In genomic region chr15:12200021-12200420, GRCm38 (mm10) we compare ENCODE assay signal across 22 mouse cellular contexts. TPM values are rescaled to one million over a fixed set of nuclear protein-coding genes. Genes with fewer than 3 reads are reported as not detected.
A peak's percentile ranks its signal among the peaks of the same experiment; 100 is the strongest.
DNase-seq lines count a peak whose midpoint lies in the region; ATAC-seq and TF ChIP-seq lines count a peak whose summit lies in the region.
"Had no signal": no experiment of that assay in that cellular context is flagged by ENCODE, and none has a peak within 500 bp of the region (broad histone marks: within the 10 kb centered on the region; RNA-seq: fewer than 3 reads in every experiment).

No protein-coding gene starts in this region.

- peaks cover 35% of the 10 kb centered on the region for H3K4me1 ChIP-seq in kidney, adult 2 months (ENCODE audit: control insufficient read depth, insufficient read depth, low read length)
- peaks cover 13% of the 10 kb centered on the region for H3K4me1 ChIP-seq in kidney, postnatal 0 days (replicated peaks; ENCODE audit: insufficient read depth, low read length)
- H3K4me1 ChIP-seq in intestine, postnatal 0 days (replicated peaks; ENCODE audit: control insufficient read depth, insufficient read depth, low read length): no peaks in the 10 kb centered on the region; the same call in 1 of the 2 replicates
- peaks cover 8% of the 10 kb centered on the region for H3K4me1 ChIP-seq in midbrain, embryonic 13.5 days (replicated peaks)

- H3K4me3 ChIP-seq in kidney, adult 2 months (ENCODE audit: insufficient read depth, low read depth, low read length): no peak overlapping the region
- no peak overlapping the region for H3K4me3 ChIP-seq in kidney, postnatal 0 days (replicated peaks; ENCODE audit: low read depth, low read length)
- H3K4me3 ChIP-seq in intestine, postnatal 0 days (ENCODE audit: low read depth, low read length): no peak overlapping the region
- no peak overlapping the region for H3K4me3 ChIP-seq in midbrain, embryonic 13.5 days (replicated peaks)
- H3K4me3 ChIP-seq: embryonic facial prominence, embryonic 13.5 days; forebrain, embryonic 12.5 days; heart, embryonic 13.5 days; hindbrain, embryonic 12.5 days had no signal

- no peak overlapping the region for H3K9ac ChIP-seq in kidney, postnatal 0 days (ENCODE audit: low read depth, low read length)
- no peak overlapping the region for H3K9ac ChIP-seq in intestine, postnatal 0 days (ENCODE audit: low read depth, low read length)
- H3K9ac ChIP-seq in midbrain, embryonic 13.5 days (replicated peaks): no peak overlapping the region
- H3K9ac ChIP-seq: embryonic facial prominence, embryonic 13.5 days; forebrain, embryonic 12.5 days; forebrain, postnatal 0 days; heart, embryonic 13.5 days; hindbrain, embryonic 12.5 days had no signal

- no peaks in the 10 kb centered on the region for H3K27me3 ChIP-seq in kidney, adult 2 months (replicated peaks; ENCODE audit: control insufficient read depth, insufficient read depth, low read length)
- no peaks in the 10 kb centered on the region for H3K27me3 ChIP-seq in kidney, postnatal 0 days (ENCODE audit: insufficient read depth, low read length)
- no peaks in the 10 kb centered on the region for H3K27me3 ChIP-seq in intestine, postnatal 0 days (replicated peaks; ENCODE audit: control insufficient read depth, insufficient read depth, low read length)
- no peaks in the 10 kb centered on the region for H3K27me3 ChIP-seq in midbrain, embryonic 13.5 days
- H3K27me3 ChIP-seq: embryonic facial prominence, embryonic 13.5 days; forebrain, embryonic 12.5 days; heart, embryonic 13.5 days; hindbrain, embryonic 12.5 days had no signal

- no peaks in the 10 kb centered on the region for H3K36me3 ChIP-seq in kidney, adult 2 months (ENCODE audit: control insufficient read depth, insufficient read depth, low read length)
- H3K36me3 ChIP-seq in kidney, postnatal 0 days (ENCODE audit: insufficient read depth, low read length): no peaks in the 10 kb centered on the region
- no peaks in the 10 kb centered on the region for H3K36me3 ChIP-seq in intestine, postnatal 0 days (ENCODE audit: control insufficient read depth, insufficient read depth)
- H3K36me3 ChIP-seq in midbrain, embryonic 13.5 days: no peaks in the 10 kb centered on the region
- H3K36me3 ChIP-seq: embryonic facial prominence, embryonic 13.5 days; forebrain, embryonic 12.5 days; heart, embryonic 13.5 days; hindbrain, embryonic 12.5 days had no signal

- peak overlapping the region; percentile 83 for H3K27ac ChIP-seq in kidney, adult 2 months (ENCODE audit: insufficient read depth, low read depth, low read length)
- H3K27ac ChIP-seq in kidney, postnatal 0 days: peak overlapping the region; percentile 44; the same call in 1 of the 2 replicates
- no peak overlapping the region for H3K27ac ChIP-seq in intestine, postnatal 0 days (ENCODE audit: low read depth, low read length)
- H3K27ac ChIP-seq in midbrain, embryonic 13.5 days: no peak overlapping the region
- H3K27ac ChIP-seq: embryonic facial prominence, embryonic 13.5 days; forebrain, embryonic 12.5 days; heart, embryonic 13.5 days; hindbrain, embryonic 12.5 days had no signal

- WGBS in kidney, adult 2 months: 38% methylated on average over 7 of the region's 7 CpGs
- 70% methylated on average over 7 of the region's 7 CpGs for WGBS in kidney, postnatal 0 days
- 72% methylated on average over 7 of the region's 7 CpGs for WGBS in intestine, postnatal 0 days
- 93% methylated on average over 7 of the region's 7 CpGs for WGBS in midbrain, embryonic 13.5 days

- ATAC-seq in kidney, postnatal 0 days (replicated peaks; ENCODE audit: low FRiP score, low read depth): 0 out of 2 replicates have a peak, but pooled peaks have one; percentile 8
- no peak for ATAC-seq in intestine, postnatal 0 days
- ATAC-seq in midbrain, embryonic 13.5 days: no peak
- ATAC-seq: CD4-positive, CD25-positive, alpha-beta regulatory T cell, adult 4 months; forebrain, postnatal 0 days had no signal

- no peak for TF ChIP-seq POLR2A in kidney, adult 2 months (IDR thresholded peaks at IDR 0.05; ENCODE audit: low read depth, low read length)

- no peaks in the 10 kb centered on the region for H3K9me3 ChIP-seq in kidney, postnatal 0 days (replicated peaks; ENCODE audit: low read length)
- H3K9me3 ChIP-seq in intestine, postnatal 0 days (ENCODE audit: control insufficient read depth): no peaks in the 10 kb centered on the region
- no peaks in the 10 kb centered on the region for H3K9me3 ChIP-seq in midbrain, embryonic 13.5 days
- H3K9me3 ChIP-seq: embryonic facial prominence, embryonic 13.5 days; forebrain, embryonic 12.5 days; G1E; heart, embryonic 13.5 days; hindbrain, embryonic 12.5 days had no signal

- peak; percentile 33 for DNase-seq in heart, adult 11 months
- DNase-seq in heart, postnatal 4 days: no peak
- DNase-seq in kidney, adult 2 months: peak; percentile 94
- DNase-seq in kidney, postnatal 0 days (ENCODE audit: low spot score): no peak
- DNase-seq in kidney, postnatal 36 days: peak; percentile 77 to 92
- no peak for DNase-seq in cerebellum, postnatal 25 days
- DNase-seq: adrenal gland, postnatal 10 days; B cell, adult 2 months; cerebellum, adult 11-12 months; cerebellum, adult 9-10 months; cerebellum, postnatal 36 days; forebrain, postnatal 0 days; gastrocnemius, postnatal 14 days; heart, postnatal 36 days had no signal

- no peak overlapping the region for H3K4me2 ChIP-seq in kidney, postnatal 0 days (ENCODE audit: low read length)
- no peak overlapping the region for H3K4me2 ChIP-seq in intestine, postnatal 0 days (replicated peaks; ENCODE audit: low read depth)
- H3K4me2 ChIP-seq in midbrain, embryonic 13.5 days (replicated peaks): no peak overlapping the region
- H3K4me2 ChIP-seq: embryonic facial prominence, embryonic 13.5 days; forebrain, embryonic 12.5 days; heart, embryonic 13.5 days; hindbrain, embryonic 12.5 days had no signal

- TF ChIP-seq CTCF in kidney, adult 2 months (conservative IDR thresholded peaks at IDR 0.05; ENCODE audit: insufficient read depth, insufficient read length, low read depth, low read length): no peak
- no peak for TF ChIP-seq CTCF in kidney, postnatal 0 days (IDR thresholded peaks at IDR 0.05; ENCODE audit: low read depth)
- TF ChIP-seq CTCF in intestine, postnatal 0 days (IDR thresholded peaks at IDR 0.05; ENCODE audit: low read depth): no peak

RNA-seq across cellular contexts. Expression of gene Mtmr12, which starts 4.8 kb away (rescaled TPM):
- total RNA-seq in heart, postnatal 4 days (2021): 10 to 100 TPM; 19.6 to 22.4 TPM
- polyA plus RNA-seq in kidney, adult 2 months (2012; rRNA removed): 27.3 and 28.1 TPM in 2 replicates
- 12.5 and 13.2 TPM in 2 replicates for polyA plus RNA-seq in kidney, postnatal 0 days (2015; fragmentation: Nextera tagmentation; extraction: Ambion mirVana)
- 6.6 and 7.0 TPM in 2 replicates for polyA plus RNA-seq in intestine, postnatal 0 days (2015; fragmentation: Nextera tagmentation; extraction: Ambion mirVana)
- 9.3 and 9.7 TPM in 2 replicates for polyA plus RNA-seq in midbrain, embryonic 13.5 days (2015; fragmentation: Nextera tagmentation; extraction: Ambion mirVana)

Comparison
In these comparisons a context has a peak if more than half of its experiments do, and no peak if none do; other contexts are left out.
1. DNase-seq: peak in heart, adult 11 months (single experiment), kidney, adult 2 months (single experiment) and kidney, postnatal 36 days (2 of 2); none in heart, postnatal 4 days (single experiment), kidney, postnatal 0 days (single experiment) and cerebellum, postnatal 25 days (0 of 2).
2. H3K27ac ChIP-seq: peak in kidney, adult 2 months (single experiment) and kidney, postnatal 0 days (single experiment); none in intestine, postnatal 0 days (single experiment) and midbrain, embryonic 13.5 days (single experiment).